Mouse (Mus musculus): ENCODE data around the gene Hoxa4. TPM values are rescaled to one million over a fixed set of nuclear protein-coding genes. Genes with fewer than 3 reads are reported as not detected.
A peak's percentile ranks its signal among the peaks of the same experiment; 100 is the strongest.

The Hoxa4 gene
- polyA plus RNA-seq, 1 experiment from 2014 or later: 1.6 TPM

DNA sequence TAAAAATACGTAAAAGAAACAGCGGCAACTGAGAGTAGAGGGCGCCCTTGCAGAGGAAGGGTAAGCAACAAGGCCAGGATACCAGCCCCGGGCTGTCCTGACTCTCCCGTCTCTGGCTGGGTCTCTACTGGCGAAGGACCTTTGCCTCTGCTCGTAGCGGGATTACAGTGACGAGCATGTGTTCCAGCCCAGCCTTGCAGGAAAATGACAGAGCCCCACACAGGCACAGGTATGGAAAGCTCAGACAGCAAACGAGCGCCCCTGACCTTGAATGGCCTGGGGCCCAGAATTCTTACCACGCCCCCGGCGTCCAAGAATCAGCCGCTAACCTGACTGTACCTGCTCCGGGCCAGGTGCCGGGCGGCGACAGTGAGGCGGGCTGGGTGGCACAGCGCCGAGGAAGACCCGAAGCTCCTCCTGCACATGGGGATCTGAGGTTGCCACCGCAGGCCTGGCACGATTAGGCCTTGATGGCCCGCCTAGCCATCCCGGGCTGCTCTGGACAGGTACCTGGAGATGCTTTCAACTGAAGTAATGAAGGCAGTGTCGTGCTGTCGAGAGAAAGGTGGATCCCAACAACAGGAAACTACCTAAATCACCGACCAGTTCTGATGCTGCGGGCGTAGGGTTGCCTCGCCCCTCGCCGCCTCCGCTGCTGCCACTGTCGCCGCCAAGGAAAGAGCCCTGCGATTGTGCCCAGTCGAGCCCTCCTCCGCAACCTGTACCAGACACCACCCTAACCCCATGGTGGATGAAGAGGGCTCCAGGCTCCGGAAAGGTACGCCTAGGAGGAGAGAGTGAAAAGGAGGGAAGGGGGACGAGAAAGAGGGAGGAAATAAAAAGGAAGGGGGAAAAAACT lies 38.2 kb upstream of the Hoxa4 start:
- Histone ChIP-seq H3K27ac (peak overlapping the region; percentile 97), H3K4me1 (replicated peaks; ENCODE audit: insufficient read depth, low read length) (peaks cover 8% of the 10 kb centered on the region; the same call in 1 of the 2 replicates), H3K27me3 (ENCODE audit: insufficient read depth, low read length) (no peaks in the 10 kb centered on the region), H3K4me3 (replicated peaks; ENCODE audit: low read depth, low read length) (peak overlapping the region; percentile 85), H3K9me3 (replicated peaks; ENCODE audit: low read length) (no peaks in the 10 kb centered on the region), H3K9ac (ENCODE audit: low read depth, low read length) (peak overlapping the region; percentile 93), H3K36me3 (ENCODE audit: insufficient read depth, low read length) (no peaks in the 10 kb centered on the region; the same call in 1 of the 2 replicates), H3K4me2 (ENCODE audit: low read length) (peak overlapping the region; percentile 89)
- DNase-seq (ENCODE audit: low spot score): no peak
- no peak; the same call in 1 of the 2 replicates for TF ChIP-seq CTCF (IDR thresholded peaks at IDR 0.05; ENCODE audit: low read depth)
- ATAC-seq (replicated peaks; ENCODE audit: low FRiP score, low read depth): peak; percentile 2
- WGBS: under 1% methylated on average over 43 of the region's 44 CpGs

GRCm38 (mm10) chr6:52228475-52229465 lies 37.2 kb upstream of the Hoxa4 start:
- no peak for ATAC-seq (replicated peaks; ENCODE audit: low FRiP score, low read depth)
- Histone ChIP-seq H3K36me3 (ENCODE audit: insufficient read depth, low read length) (peaks cover 6% of the 10 kb centered on the region; the same call in 1 of the 2 replicates), H3K4me1 (replicated peaks; ENCODE audit: insufficient read depth, low read length) (peaks cover 8% of the 10 kb centered on the region; the same call in 1 of the 2 replicates), H3K9me3 (replicated peaks; ENCODE audit: low read length) (no peaks in the 10 kb centered on the region), H3K4me2 (ENCODE audit: low read length) (peak overlapping the region; percentile 89), H3K9ac (ENCODE audit: low read depth, low read length) (peak overlapping the region; percentile 93), H3K4me3 (replicated peaks; ENCODE audit: low read depth, low read length) (peak overlapping the region; percentile 85), H3K27ac (peak overlapping the region; percentile 97), H3K27me3 (ENCODE audit: insufficient read depth, low read length) (no peaks in the 10 kb centered on the region)
- DNase-seq (ENCODE audit: low spot score): no peak
- WGBS: 1% methylated on average over 38 of the region's 38 CpGs
- no peak; the same call in 1 of the 2 replicates for TF ChIP-seq CTCF (IDR thresholded peaks at IDR 0.05; ENCODE audit: low read depth)

- Histone ChIP-seq H3K4me1 (replicated peaks; ENCODE audit: insufficient read depth, low read length) (peaks cover 8% of the 10 kb centered on the region; the same call in 1 of the 2 replicates), H3K27ac (peak overlapping the region; percentile 95), H3K9me3 (replicated peaks; ENCODE audit: low read length) (no peaks in the 10 kb centered on the region), H3K9ac (ENCODE audit: low read depth, low read length) (peak overlapping the region; percentile 97), H3K4me3 (replicated peaks; ENCODE audit: low read depth, low read length) (peak overlapping the region; percentile 85), H3K4me2 (ENCODE audit: low read length) (peak overlapping the region; percentile 89), H3K27me3 (ENCODE audit: insufficient read depth, low read length) (no peaks in the 10 kb centered on the region), H3K36me3 (ENCODE audit: insufficient read depth, low read length) (peaks cover 6% of the 10 kb centered on the region; the same call in 1 of the 2 replicates)
- no peak for TF ChIP-seq CTCF (IDR thresholded peaks at IDR 0.05; ENCODE audit: low read depth)
- DNase-seq (ENCODE audit: low spot score): no peak
- 0 out of 2 replicates have a peak, but pooled peaks have one; percentile 1 for ATAC-seq (replicated peaks; ENCODE audit: low FRiP score, low read depth)
- WGBS: 4% methylated on average over 11 of the region's 11 CpGs
These were observed 36.1 kb upstream of the Hoxa4 start for GRCm38 (mm10) chr6:52227470-52228222.

- ATAC-seq (replicated peaks; ENCODE audit: low FRiP score, low read depth): 0 out of 2 replicates have a peak, but pooled peaks have one; percentile 1
- Histone ChIP-seq H3K4me2 (ENCODE audit: low read length) (peak overlapping the region; percentile 89), H3K27me3 (ENCODE audit: insufficient read depth, low read length) (no peaks in the 10 kb centered on the region), H3K4me3 (replicated peaks; ENCODE audit: low read depth, low read length) (peak overlapping the region; percentile 85), H3K9ac (ENCODE audit: low read depth, low read length) (peak overlapping the region; percentile 97), H3K27ac (peak overlapping the region; percentile 95), H3K4me1 (replicated peaks; ENCODE audit: insufficient read depth, low read length) (peaks cover 8% of the 10 kb centered on the region; the same call in 1 of the 2 replicates), H3K36me3 (ENCODE audit: insufficient read depth, low read length) (peaks cover 6% of the 10 kb centered on the region; the same call in 1 of the 2 replicates), H3K9me3 (replicated peaks; ENCODE audit: low read length) (no peaks in the 10 kb centered on the region)
- peak; percentile 91 for DNase-seq (ENCODE audit: low spot score)
- TF ChIP-seq CTCF (IDR thresholded peaks at IDR 0.05; ENCODE audit: low read depth): no peak
- WGBS: 4% methylated on average over 26 of the region's 26 CpGs
These were observed 35.2 kb upstream of the Hoxa4 start for GRCm38 (mm10) chr6:52226569-52227257.
